Mouse (Mus musculus): ENCODE results near the gene Gm13057. TPM values are rescaled to one million over a fixed set of nuclear protein-coding genes. Genes with fewer than 3 reads are reported as not detected.
"Not testable (repeated sequence)": the region's sequence is repeated elsewhere in the genome, so short reads cannot be mapped to it uniquely, and the experiment has no call there.

Gene Gm13057
- total RNA-seq (2014; rRNA removed) (not detected in 2 replicates), polyA plus RNA-seq (2015; fragmentation: Nextera tagmentation; extraction: Ambion mirVana) (not detected in 2 replicates)

- not testable (repeated sequence) for H3K4me1 ChIP-seq (ENCODE audit: insufficient read depth, low read length); H3K4me2 ChIP-seq (ENCODE audit: low read depth, low read length, poor library complexity, severe bottlenecking); H3K9ac ChIP-seq (replicated peaks; ENCODE audit: low read length, poor library complexity, severe bottlenecking); H3K36me3 ChIP-seq (ENCODE audit: insufficient read depth, low read length); H3K27me3 ChIP-seq (ENCODE audit: insufficient read depth, low read length); H3K27ac ChIP-seq (ENCODE audit: low read depth, low read length); ATAC-seq (ENCODE audit: low FRiP score); H3K4me3 ChIP-seq (ENCODE audit: low read depth, low read length); DNase-seq (ENCODE audit: low spot score); H3K9me3 ChIP-seq (ENCODE audit: low read length)
- WGBS: no CpG with 5 or more reads among the region's 3 CpGs
Observed at GRCm38 (mm10) chr4:143551400-143551799, at the start of gene Gm13057, which contains the start of gene BC080695. TSS of gene Gm13057 (plus strand) at chr4:143551709. TSS of gene BC080695 (plus strand) at chr4:143551700.

GRCm38 (mm10) chr4:143511043-143511442, 40.5 kb upstream of the Gm13057 start, which contains the start of gene Gm13043:
TSS of gene Gm13043 (plus strand) at chr4:143511343.
- TF ChIP-seq CTCF (IDR thresholded peaks at IDR 0.05): no peak
- no peak for DNase-seq (ENCODE audit: low spot score)
- H3K4me1 ChIP-seq (ENCODE audit: insufficient read depth, low read length): no peaks in the 10 kb centered on the region
- H3K9ac ChIP-seq (replicated peaks; ENCODE audit: low read length, poor library complexity, severe bottlenecking): no peak within 1 kb of the TSS
- WGBS: 81% methylated on average over 3 of the region's 3 CpGs
- H3K4me3 ChIP-seq (ENCODE audit: low read depth, low read length): no peak within 1 kb of the TSS
- ATAC-seq (ENCODE audit: low FRiP score): no peak
- no peak within 1 kb of the TSS for H3K27ac ChIP-seq (ENCODE audit: low read depth, low read length)
- no peaks in the 10 kb centered on the region for H3K27me3 ChIP-seq (ENCODE audit: insufficient read depth, low read length)
- no peaks in the 10 kb centered on the region for H3K9me3 ChIP-seq (ENCODE audit: low read length)
- no peak within 1 kb of the TSS for H3K4me2 ChIP-seq (ENCODE audit: low read depth, low read length, poor library complexity, severe bottlenecking)
- H3K36me3 ChIP-seq (ENCODE audit: insufficient read depth, low read length): no peaks in the 10 kb centered on the region

- ATAC-seq (ENCODE audit: low FRiP score): not testable (repeated sequence)
Observed at GRCm38 (mm10) chr4:143535654-143536053, 15.9 kb upstream of the Gm13057 start, which contains the start of gene Gm13040. TSS of gene Gm13040 (plus strand) at chr4:143535954.

More at GRCm38 (mm10) chr4:143535654-143536053, 15.9 kb upstream of the Gm13057 start, which contains the start of gene Gm13040:
- H3K9ac ChIP-seq (replicated peaks; ENCODE audit: low read length, poor library complexity, severe bottlenecking); H3K9me3 ChIP-seq (ENCODE audit: low read length); H3K4me2 ChIP-seq (ENCODE audit: low read depth, low read length, poor library complexity, severe bottlenecking); H3K36me3 ChIP-seq (ENCODE audit: insufficient read depth, low read length); H3K4me1 ChIP-seq (ENCODE audit: insufficient read depth, low read length); H3K4me3 ChIP-seq (ENCODE audit: low read depth, low read length); DNase-seq (ENCODE audit: low spot score); H3K27me3 ChIP-seq (ENCODE audit: insufficient read depth, low read length); H3K27ac ChIP-seq (ENCODE audit: low read depth, low read length): not testable (repeated sequence)
- no CpG with 5 or more reads among the region's 3 CpGs for WGBS

Other genes starting within 250 kb of the Gm13057 start
- gene Lrrc38, start 202.0 kb upstream of the Gm13057 start, total RNA-seq (2014; rRNA removed): 0.33 and 2.3 TPM in 2 replicates
- 0.64 and 0.67 TPM in 2 replicates for gene Lrrc38, start 202.0 kb upstream of the Gm13057 start, polyA plus RNA-seq (2015; fragmentation: Nextera tagmentation; extraction: Ambion mirVana)
- gene Pramel1, start 157.3 kb upstream of the Gm13057 start, total RNA-seq (2014; rRNA removed): not detected in 2 replicates
- not detected in 2 replicates for gene Pramel1, start 157.3 kb upstream of the Gm13057 start, polyA plus RNA-seq (2015; fragmentation: Nextera tagmentation; extraction: Ambion mirVana)
- gene Pramef8, start 139.3 kb upstream of the Gm13057 start, total RNA-seq (2014; rRNA removed): 34.9 and 39.0 TPM in 2 replicates
- 16.1 and 17.0 TPM in 2 replicates for gene Pramef8, start 139.3 kb upstream of the Gm13057 start, polyA plus RNA-seq (2015; fragmentation: Nextera tagmentation; extraction: Ambion mirVana)
- not detected in 2 replicates for gene Oog4, start 101.4 kb upstream of the Gm13057 start, total RNA-seq (2014; rRNA removed)
- gene Oog4, start 101.4 kb upstream of the Gm13057 start, polyA plus RNA-seq (2015; fragmentation: Nextera tagmentation; extraction: Ambion mirVana): not detected in 2 replicates
- gene Gm13043, start 40.4 kb upstream of the Gm13057 start, total RNA-seq (2014; rRNA removed): not detected in 2 replicates
- gene Gm13043, start 40.4 kb upstream of the Gm13057 start, polyA plus RNA-seq (2015; fragmentation: Nextera tagmentation; extraction: Ambion mirVana): not detected in 2 replicates
- not detected in 2 replicates for gene Gm13040, start 15.8 kb upstream of the Gm13057 start, total RNA-seq (2014; rRNA removed)
- not detected in 2 replicates for gene Gm13040, start 15.8 kb upstream of the Gm13057 start, polyA plus RNA-seq (2015; fragmentation: Nextera tagmentation; extraction: Ambion mirVana)
- not detected in 2 replicates for gene BC080695, start within 50 bp of the Gm13057 start, total RNA-seq (2014; rRNA removed)
- gene BC080695, start within 50 bp of the Gm13057 start, polyA plus RNA-seq (2015; fragmentation: Nextera tagmentation; extraction: Ambion mirVana): not detected in 2 replicates
- gene Gm13083, start 63.3 kb downstream of the Gm13057 start, total RNA-seq (2014; rRNA removed): not detected in 2 replicates
- not detected in 2 replicates for gene Gm13083, start 63.3 kb downstream of the Gm13057 start, polyA plus RNA-seq (2015; fragmentation: Nextera tagmentation; extraction: Ambion mirVana)
- not detected in 2 replicates for gene Gm13088, start 105.5 kb downstream of the Gm13057 start, total RNA-seq (2014; rRNA removed)
- gene Gm13088, start 105.5 kb downstream of the Gm13057 start, polyA plus RNA-seq (2015; fragmentation: Nextera tagmentation; extraction: Ambion mirVana): not detected in 2 replicates
- gene Gm13089, start 151.0 kb downstream of the Gm13057 start, total RNA-seq (2014; rRNA removed): not detected in 2 replicates
- not detected in 2 replicates for gene Gm13089, start 151.0 kb downstream of the Gm13057 start, polyA plus RNA-seq (2015; fragmentation: Nextera tagmentation; extraction: Ambion mirVana)
- not detected in 2 replicates for gene Gm13078, start 167.7 kb downstream of the Gm13057 start, total RNA-seq (2014; rRNA removed)
- not detected in 2 replicates for gene Gm13078, start 167.7 kb downstream of the Gm13057 start, polyA plus RNA-seq (2015; fragmentation: Nextera tagmentation; extraction: Ambion mirVana)
- gene Gm13023, start 237.6 kb downstream of the Gm13057 start, total RNA-seq (2014; rRNA removed): not detected in 2 replicates
- not detected in 2 replicates for gene Gm13023, start 237.6 kb downstream of the Gm13057 start, polyA plus RNA-seq (2015; fragmentation: Nextera tagmentation; extraction: Ambion mirVana)

Measured in midbrain, postnatal 0 days (tissue).